Mouse (Mus musculus): ENCODE data around the gene Pla2g1b. TPM values are rescaled to one million over a fixed set of nuclear protein-coding genes. Genes with fewer than 3 reads are reported as not detected.

The Pla2g1b gene
- polyA plus RNA-seq, 1 experiment from 2014 or later, result 0.97 TPM

DNA sequence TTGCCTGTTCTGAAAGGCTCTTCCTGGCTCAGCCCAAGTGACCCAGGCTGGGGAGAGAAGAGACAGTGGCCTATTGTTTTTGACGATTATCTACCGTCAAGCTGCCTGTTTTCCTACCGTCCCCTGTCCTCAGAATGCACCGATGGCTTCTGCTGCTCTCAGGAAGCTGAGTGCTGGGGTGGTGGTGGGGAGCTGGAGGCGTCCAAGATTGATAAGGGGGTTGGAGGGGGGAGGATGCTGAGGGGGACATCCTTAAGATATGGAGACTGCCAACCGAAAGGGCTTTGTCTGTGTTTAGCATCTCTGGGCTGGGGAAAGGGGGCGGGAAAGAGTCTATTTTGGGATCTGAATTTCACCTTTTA is 34.2 kb upstream of the Pla2g1b start:
- Histone ChIP-seq H3K4me2 (ENCODE audit: low read length) (peak overlapping the region; percentile 96; the same call in 1 of the 2 replicates), H3K36me3 (ENCODE audit: insufficient read depth, low read length) (no peaks in the 10 kb centered on the region), H3K9me3 (replicated peaks; ENCODE audit: low read length) (no peaks in the 10 kb centered on the region), H3K27me3 (ENCODE audit: insufficient read depth, low read length) (0 out of 2 replicates have a peak, but pooled peaks cover 3% of the 10 kb centered on the region), H3K27ac (no peak overlapping the region), H3K4me1 (replicated peaks; ENCODE audit: insufficient read depth, low read length) (peaks cover 3% of the 10 kb centered on the region; the same call in 1 of the 2 replicates), H3K9ac (ENCODE audit: low read depth, low read length) (no peak overlapping the region), H3K4me3 (replicated peaks; ENCODE audit: low read depth, low read length) (no peak overlapping the region)
- DNase-seq (ENCODE audit: low spot score) (no peak), ATAC-seq (replicated peaks; ENCODE audit: low FRiP score, low read depth) (no peak)
- TF ChIP-seq CTCF (IDR thresholded peaks at IDR 0.05; ENCODE audit: low read depth), result no peak
- 36% methylated on average over 7 of the region's 7 CpGs for WGBS

DNA sequence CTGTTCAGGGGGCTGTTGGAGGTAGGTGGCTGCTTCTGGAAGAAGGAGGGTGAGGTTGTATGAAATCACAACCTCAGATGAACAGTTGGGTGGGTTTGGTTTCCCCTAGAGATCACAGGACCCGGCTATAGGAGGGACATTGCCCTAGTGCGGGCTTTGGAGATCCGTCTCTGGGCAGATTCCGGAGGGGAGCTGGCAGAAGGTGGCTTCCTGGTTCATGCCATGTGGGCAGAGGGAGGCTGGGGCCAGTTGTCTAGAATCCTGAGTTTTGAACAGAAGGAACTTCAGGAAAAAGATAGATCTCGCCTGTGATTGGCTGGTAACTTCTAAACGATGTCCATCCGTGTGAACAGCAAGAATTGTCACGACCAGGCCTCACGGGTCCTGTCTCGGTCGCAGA is 33.7 kb upstream of the Pla2g1b start:
- Histone ChIP-seq H3K27ac (no peak overlapping the region), H3K4me1 (replicated peaks; ENCODE audit: insufficient read depth, low read length) (peaks cover 3% of the 10 kb centered on the region; the same call in 1 of the 2 replicates), H3K9me3 (replicated peaks; ENCODE audit: low read length) (no peaks in the 10 kb centered on the region), H3K4me2 (ENCODE audit: low read length) (peak overlapping the region; percentile 96; the same call in 1 of the 2 replicates), H3K36me3 (ENCODE audit: insufficient read depth, low read length) (no peaks in the 10 kb centered on the region), H3K27me3 (ENCODE audit: insufficient read depth, low read length) (0 out of 2 replicates have a peak, but pooled peaks cover 3% of the 10 kb centered on the region), H3K9ac (ENCODE audit: low read depth, low read length) (no peak overlapping the region), H3K4me3 (replicated peaks; ENCODE audit: low read depth, low read length) (no peak overlapping the region)
- DNase-seq (ENCODE audit: low spot score) (no peak), ATAC-seq (replicated peaks; ENCODE audit: low FRiP score, low read depth) (no peak)
- WGBS, result 75% methylated on average over 11 of the region's 11 CpGs
- TF ChIP-seq CTCF (IDR thresholded peaks at IDR 0.05; ENCODE audit: low read depth), result no peak

DNA sequence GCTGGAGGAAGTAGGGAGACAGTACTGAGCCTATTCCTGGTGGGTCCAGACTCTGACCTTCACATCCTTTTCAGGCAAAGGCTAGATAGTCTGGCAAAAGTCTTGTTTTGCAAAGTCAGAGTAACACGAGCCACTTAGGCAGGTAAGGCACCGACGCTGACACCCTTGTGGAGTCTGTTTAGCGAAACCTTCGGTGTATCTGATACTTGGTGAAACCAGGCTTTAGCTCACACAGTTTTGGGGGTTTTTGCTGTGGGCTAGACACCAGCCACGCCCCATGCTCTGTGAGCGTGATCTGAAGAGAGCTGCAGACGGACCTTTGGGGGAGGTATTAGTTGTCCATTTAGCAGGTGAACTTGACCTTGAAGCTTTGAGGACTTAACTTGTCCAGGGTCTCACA is 32.9 kb upstream of the Pla2g1b start:
- ATAC-seq (replicated peaks; ENCODE audit: low FRiP score, low read depth), result no peak
- no peak for DNase-seq (ENCODE audit: low spot score)
- Histone ChIP-seq H3K4me1 (replicated peaks; ENCODE audit: insufficient read depth, low read length) (peaks cover 3% of the 10 kb centered on the region; the same call in 1 of the 2 replicates), H3K27me3 (ENCODE audit: insufficient read depth, low read length) (0 out of 2 replicates have a peak, but pooled peaks cover 3% of the 10 kb centered on the region), H3K9me3 (replicated peaks; ENCODE audit: low read length) (no peaks in the 10 kb centered on the region), H3K27ac (no peak overlapping the region), H3K9ac (ENCODE audit: low read depth, low read length) (no peak overlapping the region), H3K36me3 (ENCODE audit: insufficient read depth, low read length) (no peaks in the 10 kb centered on the region), H3K4me2 (ENCODE audit: low read length) (no peak overlapping the region), H3K4me3 (replicated peaks; ENCODE audit: low read depth, low read length) (no peak overlapping the region)
- TF ChIP-seq CTCF (IDR thresholded peaks at IDR 0.05; ENCODE audit: low read depth), result no peak
- 81% methylated on average over 8 of the region's 8 CpGs for WGBS

DNA sequence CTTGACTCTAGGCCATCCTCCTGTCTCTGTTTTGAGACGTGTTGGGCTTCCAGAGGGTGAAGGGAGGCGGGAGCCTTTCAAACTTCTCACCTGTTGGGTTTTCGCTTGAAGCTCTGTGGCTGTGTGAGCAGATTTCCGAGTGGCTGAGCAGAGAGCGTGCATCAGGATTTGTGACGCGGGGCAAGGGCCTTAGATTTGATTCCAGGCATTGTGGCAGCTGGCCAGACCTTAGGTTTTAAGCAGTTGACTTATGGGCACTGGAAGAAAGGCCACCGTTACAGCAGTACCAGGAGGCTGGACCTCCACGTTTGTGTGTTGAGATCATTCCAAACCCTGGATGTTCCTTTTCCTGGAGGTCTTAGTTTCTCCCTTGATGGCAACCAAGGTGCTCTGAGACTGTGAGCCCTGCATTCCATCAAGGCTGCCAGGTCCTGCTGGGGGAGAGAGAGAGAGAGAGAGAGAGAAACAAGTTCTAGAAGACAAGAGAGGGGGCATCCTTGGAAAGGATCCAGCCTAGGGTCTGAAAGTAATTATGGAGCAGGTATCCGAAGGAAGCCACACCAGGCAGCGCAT is 31.7 kb upstream of the Pla2g1b start:
- Histone ChIP-seq H3K4me2 (ENCODE audit: low read length) (no peak overlapping the region), H3K9ac (ENCODE audit: low read depth, low read length) (no peak overlapping the region), H3K4me3 (replicated peaks; ENCODE audit: low read depth, low read length) (no peak overlapping the region), H3K27me3 (ENCODE audit: insufficient read depth, low read length) (no peaks in the 10 kb centered on the region), H3K27ac (no peak overlapping the region), H3K9me3 (replicated peaks; ENCODE audit: low read length) (no peaks in the 10 kb centered on the region), H3K4me1 (replicated peaks; ENCODE audit: insufficient read depth, low read length) (peaks cover 3% of the 10 kb centered on the region; the same call in 1 of the 2 replicates), H3K36me3 (ENCODE audit: insufficient read depth, low read length) (no peaks in the 10 kb centered on the region)
- no peak for ATAC-seq (replicated peaks; ENCODE audit: low FRiP score, low read depth)
- TF ChIP-seq CTCF (IDR thresholded peaks at IDR 0.05; ENCODE audit: low read depth), result no peak
- DNase-seq (ENCODE audit: low spot score), result no peak
- WGBS, result 50% methylated on average over 11 of the region's 11 CpGs

DNA sequence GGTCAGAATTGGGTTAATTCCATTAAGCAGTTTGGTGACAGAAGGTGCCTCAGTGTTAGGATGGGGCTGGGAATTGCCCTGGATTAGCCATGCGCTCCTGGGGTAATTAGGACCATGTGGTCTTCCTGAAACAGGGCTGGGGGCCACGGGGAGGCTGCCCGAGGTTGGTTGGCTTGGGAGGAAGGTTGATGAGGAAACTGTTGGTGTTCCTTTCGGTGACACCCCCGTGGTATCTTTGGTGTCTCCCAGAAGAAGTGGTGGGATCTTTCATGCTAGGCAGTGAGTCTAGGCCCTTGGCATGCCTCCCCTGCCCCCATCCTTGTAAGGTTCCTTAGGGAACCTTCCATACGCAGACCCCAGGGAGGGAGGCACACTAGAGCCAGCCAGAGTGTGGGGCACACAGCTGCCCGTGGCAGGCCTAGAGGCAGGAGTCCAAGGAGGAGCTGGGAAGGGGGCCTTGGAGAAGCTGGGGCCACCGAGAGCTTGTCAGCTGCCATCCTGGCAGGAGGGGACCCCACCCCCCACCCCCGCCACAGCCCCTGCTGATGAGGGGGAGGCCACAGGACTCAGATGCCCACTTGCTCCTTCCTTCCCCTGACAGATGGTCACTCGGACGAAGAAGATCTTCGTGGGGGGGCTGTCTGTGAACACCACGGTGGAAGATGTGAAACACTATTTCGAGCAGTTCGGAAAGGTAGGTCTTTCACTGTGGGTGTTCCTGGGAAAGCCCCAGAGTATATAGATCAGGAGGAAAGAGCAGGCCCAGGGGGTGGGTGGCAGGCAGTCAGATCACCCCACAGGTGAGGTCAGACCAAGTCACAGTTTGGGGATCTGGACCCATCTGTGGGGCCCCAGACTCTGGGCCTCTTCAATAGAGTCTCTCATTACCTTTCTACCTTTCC is 31.0 kb upstream of the Pla2g1b start:
- Histone ChIP-seq H3K4me1 (replicated peaks; ENCODE audit: insufficient read depth, low read length) (peaks cover 3% of the 10 kb centered on the region; the same call in 1 of the 2 replicates), H3K9me3 (replicated peaks; ENCODE audit: low read length) (no peaks in the 10 kb centered on the region), H3K4me3 (replicated peaks; ENCODE audit: low read depth, low read length) (no peak overlapping the region), H3K9ac (ENCODE audit: low read depth, low read length) (no peak overlapping the region), H3K27me3 (ENCODE audit: insufficient read depth, low read length) (no peaks in the 10 kb centered on the region), H3K27ac (no peak overlapping the region), H3K4me2 (ENCODE audit: low read length) (no peak overlapping the region), H3K36me3 (ENCODE audit: insufficient read depth, low read length) (no peaks in the 10 kb centered on the region)
- no peak for DNase-seq (ENCODE audit: low spot score)
- WGBS, result 52% methylated on average over 15 of the region's 15 CpGs
- no peak for TF ChIP-seq CTCF (IDR thresholded peaks at IDR 0.05; ENCODE audit: low read depth)
- no peak for ATAC-seq (replicated peaks; ENCODE audit: low FRiP score, low read depth)

DNA sequence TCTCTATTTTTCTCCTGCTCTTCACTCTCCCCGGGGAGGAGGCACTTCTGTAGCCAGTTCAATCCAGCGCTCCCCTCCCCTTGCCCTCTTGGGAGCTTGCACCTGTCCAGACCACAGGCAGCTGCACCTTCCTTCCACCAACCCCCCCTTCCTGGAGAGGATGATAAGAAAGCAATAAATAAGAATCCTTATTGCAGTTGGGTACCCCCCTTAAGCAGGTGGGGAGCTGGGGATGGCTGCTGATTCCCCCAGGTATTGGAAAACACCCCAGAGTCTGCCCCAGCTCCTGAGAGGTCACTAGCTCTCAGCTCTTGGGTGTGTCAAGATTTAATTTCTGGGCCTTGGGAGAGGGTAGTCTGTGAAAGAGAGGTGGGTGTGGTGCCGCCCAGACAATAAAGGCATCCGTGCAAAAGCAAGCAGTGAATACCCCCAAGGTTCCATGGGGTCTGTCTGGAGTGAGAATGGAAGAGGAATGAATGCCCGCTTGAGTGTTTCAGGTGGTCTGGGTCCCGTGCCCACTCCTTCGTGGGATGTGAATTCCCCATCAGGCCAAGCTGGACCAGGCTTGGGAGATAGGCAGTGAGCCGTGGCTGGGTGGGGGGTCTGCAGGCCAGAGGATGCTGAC is 30.2 kb upstream of the Pla2g1b start:
- Histone ChIP-seq H3K27me3 (ENCODE audit: insufficient read depth, low read length) (no peaks in the 10 kb centered on the region), H3K4me1 (replicated peaks; ENCODE audit: insufficient read depth, low read length) (peaks cover 3% of the 10 kb centered on the region; the same call in 1 of the 2 replicates), H3K4me2 (ENCODE audit: low read length) (peak overlapping the region; percentile 75), H3K27ac (peak overlapping the region; percentile 79), H3K36me3 (ENCODE audit: insufficient read depth, low read length) (no peaks in the 10 kb centered on the region), H3K4me3 (replicated peaks; ENCODE audit: low read depth, low read length) (peak overlapping the region; percentile 26; the same call in 1 of the 2 replicates), H3K9me3 (replicated peaks; ENCODE audit: low read length) (no peaks in the 10 kb centered on the region), H3K9ac (ENCODE audit: low read depth, low read length) (peak overlapping the region; percentile 65)
- ATAC-seq (replicated peaks; ENCODE audit: low FRiP score, low read depth), result no peak
- no peak for DNase-seq (ENCODE audit: low spot score)
- no peak for TF ChIP-seq CTCF (IDR thresholded peaks at IDR 0.05; ENCODE audit: low read depth)
- 30% methylated on average over 8 of the region's 8 CpGs for WGBS
